Mouse (Mus musculus) left cerebral cortex, adult 18-20 months (tissue): Measurements from ENCODE around the gene 0610030E20Rik. TPM values are rescaled to one million over a fixed set of nuclear protein-coding genes. Genes with fewer than 3 reads are reported as not detected.

ENCODE experiments used
- DNase-seq, 2 experiments: peaks; one replicate each; pipeline ENCODE4 v3.0.0; 2021 to 2022; ENCODE audit warnings: low spot score in 2 of 2, mixed read lengths in 1 of 2
- total RNA-seq, 2 experiments: library from RNA; stranded (reverse); gene quantifications; 2 replicates each; pipeline ENCODE4 v1.2.3; 2021

Gene 0610030E20Rik
- total RNA-seq, 2 experiments from 2014 or later: 17.1 to 17.7 TPM

- DNase-seq: no peak
Measured at GRCm38 (mm10) chr6:72346261-72346660, 856 bp upstream of the 0610030E20Rik start.

GRCm38 (mm10) chr6:72348411-72348810, 1.3 kb downstream of the 0610030E20Rik start:
- no peak for DNase-seq

GRCm38 (mm10) chr6:72350214-72350613, 3.1 kb downstream of the 0610030E20Rik start:
- DNase-seq: no peak

- DNase-seq: no peak
Measured at GRCm38 (mm10) chr6:72352636-72353405, 5.7 kb downstream of the 0610030E20Rik start.

- DNase-seq: no peak
Measured at GRCm38 (mm10) chr6:72354025-72354424, 6.9 kb downstream of the 0610030E20Rik start.

- DNase-seq: peak; percentile 57 to 72
Measured at GRCm38 (mm10) chr6:72355066-72355911, 8.2 kb downstream of the 0610030E20Rik start, which contains the start of gene Tmem150a. Gene Tmem150a, plus strand, starts transcription at chr6:72355447.

GRCm38 (mm10) chr6:72356001-72356532, 8.9 kb downstream of the 0610030E20Rik start:
- no peak for DNase-seq

- no peak for DNase-seq
Measured at GRCm38 (mm10) chr6:72357164-72358079, 10.3 kb downstream of the 0610030E20Rik start.

- DNase-seq: no peak
Measured at GRCm38 (mm10) chr6:72358086-72358764, 11.1 kb downstream of the 0610030E20Rik start.

GRCm38 (mm10) chr6:72359343-72359742, 12.2 kb downstream of the 0610030E20Rik start:
- DNase-seq: no peak

- no peak for DNase-seq
Measured at GRCm38 (mm10) chr6:72359891-72360598, 12.9 kb downstream of the 0610030E20Rik start.

- DNase-seq: no peak
Measured at GRCm38 (mm10) chr6:72360599-72360935, 13.4 kb downstream of the 0610030E20Rik start.

- DNase-seq: no peak
Measured at GRCm38 (mm10) chr6:72361121-72361551, 14.0 kb downstream of the 0610030E20Rik start.

GRCm38 (mm10) chr6:72362132-72363028, 15.3 kb downstream of the 0610030E20Rik start:
- peak; percentile 94 for DNase-seq

- DNase-seq: no peak
Measured at GRCm38 (mm10) chr6:72364009-72364408, 16.9 kb downstream of the 0610030E20Rik start.

GRCm38 (mm10) chr6:72364985-72365384, 17.9 kb downstream of the 0610030E20Rik start:
- no peak for DNase-seq

GRCm38 (mm10) chr6:72366304-72366703, 19.2 kb downstream of the 0610030E20Rik start:
- no peak for DNase-seq

- DNase-seq: no peak
Measured at GRCm38 (mm10) chr6:72366844-72367443, 19.8 kb downstream of the 0610030E20Rik start, which contains the start of gene Rnf181. Gene Rnf181, minus strand, starts transcription at chr6:72366956.
